Mouse (Mus musculus): ENCODE data around the gene Det1. TPM values are rescaled to one million over a fixed set of nuclear protein-coding genes. Genes with fewer than 3 reads are reported as not detected.

Det1 gene
- 1.8 and 2.1 TPM in 2 replicates for polyA plus RNA-seq (2021; fragmentation: Nextera tagmentation)
- long read RNA-seq, experiment 1, partial matches to known transcripts = 2 of 4 reads
- long read RNA-seq, experiment 1, other reads (novel, unspliced or antisense) = 2 of 4 reads
- long read RNA-seq, experiment 2, transcript Det1-201 (5 exons, 2,269 nt) = major isoform, 13 of 30 reads
- long read RNA-seq, experiment 2, partial matches to known transcripts = 3 of 30 reads
- long read RNA-seq, experiment 2, other reads (novel, unspliced or antisense) = 13 of 30 reads

DNA sequence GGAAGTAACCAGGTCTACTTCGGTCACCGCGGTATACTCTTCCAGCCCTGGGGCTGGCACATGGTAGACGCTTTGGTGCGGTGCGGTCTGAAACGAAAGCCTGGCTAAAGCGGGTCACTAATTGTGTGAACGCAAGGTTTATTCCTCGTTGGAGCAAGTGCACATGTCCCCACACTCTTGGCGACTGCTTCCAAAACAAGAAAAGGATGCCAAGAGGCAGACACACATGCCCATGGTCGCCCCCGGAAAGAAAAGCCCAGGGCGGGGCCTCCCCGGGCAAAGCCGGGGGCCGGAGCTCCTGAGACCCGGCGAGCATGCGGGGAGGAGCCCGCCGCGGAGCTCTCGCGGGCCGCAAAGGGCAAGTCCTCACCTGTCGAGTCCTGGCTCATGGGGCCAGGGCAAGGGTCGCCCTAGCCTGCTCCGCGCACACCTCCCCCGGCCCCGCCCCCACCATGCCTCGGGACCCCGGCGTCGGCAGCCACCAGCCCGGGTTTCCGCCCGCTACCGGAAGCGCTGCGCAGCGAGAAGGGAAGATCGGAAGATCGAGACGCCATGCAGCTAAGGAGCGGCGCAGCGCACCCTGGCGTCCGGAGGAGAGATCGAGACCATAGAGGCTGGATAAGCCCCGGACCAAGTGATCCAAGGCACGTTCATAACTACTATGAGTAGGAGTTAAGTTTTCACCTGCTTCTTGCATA, at the start of gene Det1:
TSS of gene Det1 (minus strand) at position 527 of the 698 bp plus-strand sequence.

GRCm38 (mm10) chr7:78895653-78896333, 48.7 kb upstream of the Det1 start, which contains the start of gene Aen:
Aen (plus strand) TSS chr7:78895854.

GRCm38 (mm10) chr7:78782639-78783581, 64.2 kb downstream of the Det1 start, which contains the start of the genes Mrps11 and Mrpl46:
Mrps11 (plus strand) TSS chr7:78783119.
Mrpl46 (minus strand) TSS chr7:78783531.

Small RNA genes lying within 50 kb of the gene (microRNA-seq; reads per million reads assigned to microRNA genes)
- gene Mir7-2 = 190 reads per million, percentile 65 among the genes with 10 or more reads in this experiment

Other genes with a start within 250 kb of the Det1 start
- gene Ntrk3, start 109.3 kb downstream of the Det1 start, polyA plus RNA-seq (2021; fragmentation: Nextera tagmentation) = 35.6 and 36.8 TPM in 2 replicates
- 82.9 and 91.3 TPM in 2 replicates for gene Mrps11, start 64.1 kb downstream of the Det1 start, polyA plus RNA-seq (2021; fragmentation: Nextera tagmentation)
- 71.8 and 72.6 TPM in 2 replicates for gene Mrpl46, start 63.7 kb downstream of the Det1 start, polyA plus RNA-seq (2021; fragmentation: Nextera tagmentation)
- gene Aen, start 48.6 kb upstream of the Det1 start, polyA plus RNA-seq (2021; fragmentation: Nextera tagmentation) = 21.5 and 25.5 TPM in 2 replicates
- gene Isg20, start 66.2 kb upstream of the Det1 start, polyA plus RNA-seq (2021; fragmentation: Nextera tagmentation) = 0.82 and 1.3 TPM in 2 replicates
- 0.30 and 0.45 TPM in 2 replicates for gene Acan, start 206.2 kb upstream of the Det1 start, polyA plus RNA-seq (2021; fragmentation: Nextera tagmentation)